Mouse (Mus musculus) right cerebral cortex, adult 2 months (tissue): ENCODE results near the gene Gm20388.

Source experiments
- DNase-seq, 2 experiments: peaks; one replicate each; pipeline ENCODE4 v3.0.0; 2021 to 2022; ENCODE audit warnings: low spot score in 2 of 2

The Gm20388 gene

GRCm38 (mm10) chr8:122362271-122362670 lies 2451.6 kb downstream of the Gm20388 start:
- DNase-seq = no peak

- no peak for DNase-seq
These were observed 2452.3 kb downstream of the Gm20388 start for GRCm38 (mm10) chr8:122362967-122363366.

- DNase-seq = no peak
These were observed 2457.9 kb downstream of the Gm20388 start for GRCm38 (mm10) chr8:122368494-122368893.

GRCm38 (mm10) chr8:122369665-122370064 lies 2459.0 kb downstream of the Gm20388 start:
- peak; percentile 75 to 78 for DNase-seq

GRCm38 (mm10) chr8:122371706-122372105 lies 2461.1 kb downstream of the Gm20388 start:
- no peak for DNase-seq

- no peak for DNase-seq
These were observed 2464.7 kb downstream of the Gm20388 start for GRCm38 (mm10) chr8:122375320-122375719.

GRCm38 (mm10) chr8:122375751-122376364 lies 2465.2 kb downstream of the Gm20388 start:
- no peak for DNase-seq

GRCm38 (mm10) chr8:122376365-122377231 lies 2466.0 kb downstream of the Gm20388 start, which contains the start of gene Zc3h18:
Gene Zc3h18, plus strand, starts transcription at chr8:122376609.
- DNase-seq = peak; percentile 99

GRCm38 (mm10) chr8:122383039-122383438 lies 2472.4 kb downstream of the Gm20388 start:
- no peak for DNase-seq

- DNase-seq = no peak
These were observed 2478.7 kb downstream of the Gm20388 start for GRCm38 (mm10) chr8:122389357-122389756.

GRCm38 (mm10) chr8:122390758-122391157 lies 2480.1 kb downstream of the Gm20388 start:
- no peak for DNase-seq

- DNase-seq = no peak
These were observed 2483.1 kb downstream of the Gm20388 start for GRCm38 (mm10) chr8:122393717-122394116.

- DNase-seq = no peak
These were observed 2484.7 kb downstream of the Gm20388 start for GRCm38 (mm10) chr8:122395291-122395690.

- no peak for DNase-seq
These were observed 2487.5 kb downstream of the Gm20388 start for GRCm38 (mm10) chr8:122398186-122398585.

- no peak for DNase-seq
These were observed 2494.6 kb downstream of the Gm20388 start for GRCm38 (mm10) chr8:122405146-122405805.

- no peak for DNase-seq
These were observed 2497.0 kb downstream of the Gm20388 start for GRCm38 (mm10) chr8:122407678-122408077.

GRCm38 (mm10) chr8:122414311-122414710 lies 2503.7 kb downstream of the Gm20388 start:
- DNase-seq = no peak

- DNase-seq = no peak
These were observed 2504.9 kb downstream of the Gm20388 start for GRCm38 (mm10) chr8:122415554-122415953.

GRCm38 (mm10) chr8:122419881-122420555 lies 2509.4 kb downstream of the Gm20388 start:
- DNase-seq = peak; percentile 65 to 66

GRCm38 (mm10) chr8:122421376-122422070 lies 2510.9 kb downstream of the Gm20388 start, which contains the start of gene Il17c:
Gene Il17c, plus strand, starts transcription at chr8:122422020.
- DNase-seq = no peak

GRCm38 (mm10) chr8:122423217-122423616 lies 2512.6 kb downstream of the Gm20388 start:
- DNase-seq = no peak
